Mouse (Mus musculus) heart, adult 2 months (tissue): ENCODE measurements around the gene Arid5b.

Experiments
- CTCF ChIP-seq: fragments of 200-600 bp; IDR thresholded peaks from 2 replicates; pipeline ENCODE4 v1.8.1; 2022; ENCODE audit warnings: antibody characterized with exemption, mild to moderate bottlenecking, moderate library complexity
- EP300 ChIP-seq: fragments of 200-500 bp; IDR thresholded peaks from 2 replicates; pipeline ENCODE4 v1.6.1; 2011; ENCODE audit warnings: low read depth, low read length, control low read depth; ENCODE audit not compliant: insufficient read depth
- POLR2A ChIP-seq: fragments of 200-500 bp; IDR thresholded peaks from 2 replicates; pipeline ENCODE4 v1.6.1; 2011; ENCODE audit warnings: mild to moderate bottlenecking, low read depth, low read length, control low read depth; ENCODE audit not compliant: insufficient read depth

- TF ChIP-seq POLR2A (no peak), CTCF (no peak), EP300 (no peak)
Measured at GRCm38 (mm10) chr10:68126551-68126950, 152.0 kb downstream of the Arid5b start.
